Mouse (Mus musculus) intestine, embryonic 15.5 days (tissue): ENCODE results near the gene Chrnb2. TPM values are rescaled to one million over a fixed set of nuclear protein-coding genes. Genes with fewer than 3 reads are reported as not detected.

Source experiments
- ATAC-seq: fragments of 200-750 bp; cut with Nextera tagmentation; 2 replicates; pipeline ENCODE4 v1.8.0; 2017; ENCODE audit warnings: moderate TSS enrichment, moderate library complexity
- H3K27ac ChIP-seq: fragments of 300-500 bp; sonication (generic); 2 replicates; pipeline ENCODE4 v1.5.1; 2015; ENCODE audit warnings: mild to moderate bottlenecking, inconsistent platforms
- H3K27me3 ChIP-seq: fragments of 300-500 bp; sonication (generic); replicated peaks from 2 replicates; pipeline ENCODE4 v1.6.1; 2015; ENCODE audit warnings: inconsistent platforms
- H3K36me3 ChIP-seq: fragments of 300-500 bp; sonication (generic); 2 replicates; pipeline ENCODE4 v1.6.1; 2015; ENCODE audit warnings: inconsistent platforms
- H3K4me1 ChIP-seq: fragments of 300-500 bp; sonication (generic); replicated peaks from 2 replicates; pipeline ENCODE4 v1.6.1; 2015; ENCODE audit warnings: inconsistent platforms
- H3K4me2 ChIP-seq: fragments of 300-500 bp; sonication (generic); replicated peaks from 2 replicates; pipeline ENCODE4 v1.6.1; 2015; ENCODE audit warnings: mild to moderate bottlenecking, inconsistent platforms
- H3K4me3 ChIP-seq: fragments of 300-500 bp; sonication (generic); replicated peaks from 2 replicates; pipeline ENCODE4 v1.5.1; 2015; ENCODE audit warnings: inconsistent platforms
- H3K9ac ChIP-seq: fragments of 300-500 bp; sonication (generic); 2 replicates; pipeline ENCODE4 v1.6.1; 2015; ENCODE audit warnings: inconsistent platforms
- H3K9me3 ChIP-seq: fragments of 300-500 bp; sonication (generic); 2 replicates; pipeline ENCODE4 v1.6.1; 2016; ENCODE audit warnings: inconsistent platforms
- WGBS: fragments of 180-500 bp; shearing (Covaris S2); methylation state at CpG from one replicate; pipeline ENCODE4 v1.1.7; 2015; 5-methylcytosine and 5-hydroxymethylcytosine counted together
- polyA plus RNA-seq: library from polyadenylated mRNA; unstranded; fragments of >200 nt; fragmentation: Nextera tagmentation; extraction: Ambion mirVana; gene quantifications from 2 replicates; pipeline ENCODE4 v1.2.1, GENCODE M21; 2015

The Chrnb2 gene
- polyA plus RNA-seq, 1 experiment from 2014 or later: 1.6 TPM

- H3K27ac ChIP-seq: peak overlapping the region; percentile 98
- peaks cover 21% of the 10 kb centered on the region for H3K36me3 ChIP-seq
- no peaks in the 10 kb centered on the region for H3K9me3 ChIP-seq
- peaks cover 20% of the 10 kb centered on the region for H3K4me1 ChIP-seq
- no peaks in the 10 kb centered on the region for H3K27me3 ChIP-seq
- peak overlapping the region; percentile 100 for H3K9ac ChIP-seq
- ATAC-seq: peak; percentile 51
- peak overlapping the region; percentile 99 for H3K4me3 ChIP-seq
- peak overlapping the region; percentile 82 for H3K4me2 ChIP-seq
- WGBS: under 1% methylated on average over 33 of the region's 37 CpGs
These were observed 9.3 kb upstream of the Chrnb2 start for GRCm38 (mm10) chr3:89773740-89774211.

GRCm38 (mm10) chr3:89772968-89773709, 8.7 kb upstream of the Chrnb2 start, which contains the start of gene Ube2q1:
Ube2q1 (plus strand) TSS chr3:89773616.
- Histone ChIP-seq H3K36me3 (peaks cover 17% of the 10 kb centered on the region), H3K9me3 (no peaks in the 10 kb centered on the region), H3K27ac (peak within 1 kb of the TSS; percentile 98), H3K4me2 (peak within 1 kb of the TSS; percentile 88), H3K27me3 (no peaks in the 10 kb centered on the region), H3K4me1 (peaks cover 20% of the 10 kb centered on the region), H3K9ac (peak within 1 kb of the TSS; percentile 100), H3K4me3 (peak within 1 kb of the TSS; percentile 99)
- under 1% methylated on average over 74 of the region's 90 CpGs for WGBS
- peak; percentile 95 for ATAC-seq

GRCm38 (mm10) chr3:89772588-89772967, 8.1 kb upstream of the Chrnb2 start:
- WGBS: under 1% methylated on average over 17 of the region's 17 CpGs
- H3K9me3 ChIP-seq: no peaks in the 10 kb centered on the region

GRCm38 (mm10) chr3:89770425-89771002, 6.1 kb upstream of the Chrnb2 start:
- Histone ChIP-seq H3K4me2 (no peak overlapping the region), H3K4me3 (no peak overlapping the region), H3K4me1 (peaks cover 19% of the 10 kb centered on the region), H3K9me3 (no peaks in the 10 kb centered on the region), H3K36me3 (no peaks in the 10 kb centered on the region), H3K27ac (no peak overlapping the region), H3K27me3 (no peaks in the 10 kb centered on the region), H3K9ac (no peak overlapping the region)
- WGBS: 32% methylated on average over 2 of the region's 2 CpGs
- ATAC-seq: no peak

More at GRCm38 (mm10) chr3:89772588-89772967, 8.1 kb upstream of the Chrnb2 start:
- Histone ChIP-seq H3K27ac (peak overlapping the region; percentile 98), H3K4me2 (peak overlapping the region; percentile 88), H3K36me3 (peaks cover 13% of the 10 kb centered on the region; the same call in 1 of the 2 replicates), H3K4me1 (peaks cover 20% of the 10 kb centered on the region), H3K27me3 (no peaks in the 10 kb centered on the region), H3K4me3 (peak overlapping the region; percentile 99), H3K9ac (peak overlapping the region; percentile 100)
- ATAC-seq: peak; percentile 71

- Histone ChIP-seq H3K4me3 (no peak overlapping the region), H3K9ac (no peak overlapping the region), H3K27ac (no peak overlapping the region), H3K27me3 (no peaks in the 10 kb centered on the region), H3K9me3 (no peaks in the 10 kb centered on the region), H3K4me1 (peaks cover 9% of the 10 kb centered on the region), H3K4me2 (no peak overlapping the region), H3K36me3 (no peaks in the 10 kb centered on the region)
- 74% methylated on average over 7 of the region's 7 CpGs for WGBS
- ATAC-seq: no peak
These were observed 5.2 kb upstream of the Chrnb2 start for GRCm38 (mm10) chr3:89769584-89769983.

GRCm38 (mm10) chr3:89759786-89760185, 4.6 kb downstream of the Chrnb2 start:
- Histone ChIP-seq H3K27me3 (no peaks in the 10 kb centered on the region; the same call in 1 of the 2 replicates), H3K4me1 (0 out of 2 replicates have a peak, but pooled peaks cover 5% of the 10 kb centered on the region), H3K36me3 (no peaks in the 10 kb centered on the region), H3K27ac (no peak overlapping the region), H3K9ac (no peak overlapping the region), H3K4me3 (no peak overlapping the region), H3K4me2 (no peak overlapping the region), H3K9me3 (no peaks in the 10 kb centered on the region)
- ATAC-seq: no peak
- 63% methylated on average over 3 of the region's 3 CpGs for WGBS

GRCm38 (mm10) chr3:89757851-89758250, 6.6 kb downstream of the Chrnb2 start:
- 73% methylated on average over 2 of the region's 2 CpGs for WGBS
- Histone ChIP-seq H3K4me2 (no peak overlapping the region), H3K9ac (no peak overlapping the region), H3K27me3 (no peaks in the 10 kb centered on the region), H3K9me3 (no peaks in the 10 kb centered on the region), H3K4me1 (no peaks in the 10 kb centered on the region), H3K4me3 (no peak overlapping the region), H3K27ac (no peak overlapping the region), H3K36me3 (no peaks in the 10 kb centered on the region)
- ATAC-seq: no peak

GRCm38 (mm10) chr3:89755283-89755682, 9.1 kb downstream of the Chrnb2 start:
- no peak overlapping the region for H3K4me3 ChIP-seq
- peaks cover 3% of the 10 kb centered on the region; the same call in 1 of the 2 replicates for H3K36me3 ChIP-seq
- 76% methylated on average over 6 of the region's 6 CpGs for WGBS
- H3K4me1 ChIP-seq: no peaks in the 10 kb centered on the region
- no peak for ATAC-seq
- H3K9me3 ChIP-seq: no peaks in the 10 kb centered on the region
- no peaks in the 10 kb centered on the region for H3K27me3 ChIP-seq
- H3K9ac ChIP-seq: no peak overlapping the region
- H3K4me2 ChIP-seq: no peak overlapping the region
- H3K27ac ChIP-seq: no peak overlapping the region

GRCm38 (mm10) chr3:89752307-89752706, 12.1 kb downstream of the Chrnb2 start:
- peak; percentile 23; the same call in 1 of the 2 replicates for ATAC-seq
- Histone ChIP-seq H3K4me1 (no peaks in the 10 kb centered on the region), H3K36me3 (peaks cover 9% of the 10 kb centered on the region; the same call in 1 of the 2 replicates), H3K4me2 (no peak overlapping the region), H3K4me3 (no peak overlapping the region), H3K9ac (no peak overlapping the region), H3K27ac (no peak overlapping the region), H3K9me3 (no peaks in the 10 kb centered on the region), H3K27me3 (no peaks in the 10 kb centered on the region)
- 9% methylated on average over 1 of the region's 1 CpGs for WGBS

- no peak overlapping the region for H3K27ac ChIP-seq
- no peaks in the 10 kb centered on the region for H3K9me3 ChIP-seq
- H3K4me1 ChIP-seq: no peaks in the 10 kb centered on the region
- ATAC-seq: no peak
- H3K4me2 ChIP-seq: no peak overlapping the region
- no peak overlapping the region for H3K9ac ChIP-seq
- peaks cover 15% of the 10 kb centered on the region; the same call in 1 of the 2 replicates for H3K36me3 ChIP-seq
- H3K27me3 ChIP-seq: no peaks in the 10 kb centered on the region
- 89% methylated on average over 6 of the region's 6 CpGs for WGBS
- H3K4me3 ChIP-seq: no peak overlapping the region
These were observed 25.9 kb downstream of the Chrnb2 start for GRCm38 (mm10) chr3:89738509-89738908.

- H3K9me3 ChIP-seq: no peaks in the 10 kb centered on the region
- no peak for ATAC-seq
- no peak overlapping the region for H3K4me2 ChIP-seq
- 0 out of 2 replicates have a peak, but pooled peaks cover 7% of the 10 kb centered on the region for H3K36me3 ChIP-seq
- no peak overlapping the region for H3K4me3 ChIP-seq
- WGBS: 85% methylated on average over 4 of the region's 4 CpGs
- H3K9ac ChIP-seq: no peak overlapping the region
- no peaks in the 10 kb centered on the region for H3K27me3 ChIP-seq
- H3K27ac ChIP-seq: no peak overlapping the region
- H3K4me1 ChIP-seq: peaks cover 7% of the 10 kb centered on the region
These were observed 32.3 kb downstream of the Chrnb2 start for GRCm38 (mm10) chr3:89732091-89732490.
